Mouse (Mus musculus) lung, embryonic 14.5 days (tissue): Measurements from ENCODE around the gene Pax3. TPM values are rescaled to one million over a fixed set of nuclear protein-coding genes. Genes with fewer than 3 reads are reported as not detected.

Experiments
- ATAC-seq: fragments of 200-750 bp; cut with Nextera tagmentation; 2 replicates; pipeline ENCODE4 v1.8.0; 2017; ENCODE audit warnings: mild to moderate bottlenecking, moderate TSS enrichment, moderate library complexity; ENCODE audit not compliant: insufficient read depth
- DNase-seq: peaks from one replicate; pipeline ENCODE4 v3.0.0-alpha.2; 2015
- H3K27ac ChIP-seq: fragments of 300-500 bp; sonication (generic); 2 replicates; pipeline ENCODE4 v1.5.1; 2014; ENCODE audit warnings: low read depth, mild to moderate bottlenecking, moderate library complexity
- H3K27me3 ChIP-seq: fragments of 300-500 bp; sonication (generic); 2 replicates; pipeline ENCODE4 v1.6.1; 2014; ENCODE audit warnings: low read length, control low read depth; ENCODE audit not compliant: insufficient read depth
- H3K36me3 ChIP-seq: fragments of 300-500 bp; sonication (generic); 2 replicates; pipeline ENCODE4 v1.6.1; 2014; ENCODE audit warnings: control low read depth; ENCODE audit not compliant: insufficient read depth
- H3K4me1 ChIP-seq: fragments of 300-500 bp; sonication (generic); 2 replicates; pipeline ENCODE4 v1.6.1; 2014; ENCODE audit warnings: antibody characterized with exemption, control low read depth; ENCODE audit not compliant: insufficient read depth
- H3K4me2 ChIP-seq: fragments of 300-500 bp; sonication (generic); 2 replicates; pipeline ENCODE4 v1.6.1; 2014; ENCODE audit warnings: mild to moderate bottlenecking
- H3K4me3 ChIP-seq: fragments of 300-500 bp; sonication (generic); 2 replicates; pipeline ENCODE4 v1.5.1; 2014; ENCODE audit warnings: low read depth, low read length
- H3K9ac ChIP-seq: fragments of 300-500 bp; sonication (generic); 2 replicates; pipeline ENCODE4 v1.6.1; 2014
- H3K9me3 ChIP-seq: fragments of 300-500 bp; sonication (generic); 2 replicates; pipeline ENCODE4 v1.6.1; 2016; ENCODE audit warnings: low read depth, low read length, control low read depth
- CTCF ChIP-seq: IDR thresholded peaks from 2 replicates; pipeline ENCODE4 v1.5.1; 2016; ENCODE audit warnings: antibody characterized with exemption, low read depth
- WGBS: fragments of 180-500 bp; shearing (Covaris S2); extraction: QIAGEN DNeasy Blood & Tissue Kit; methylation state at CpG from one replicate; pipeline ENCODE4 v1.1.7; 2014; 5-methylcytosine and 5-hydroxymethylcytosine counted together
- polyA plus RNA-seq: library from polyadenylated mRNA; unstranded; fragments of >200 nt; fragmentation: Nextera tagmentation; extraction: Ambion mirVana; gene quantifications from 2 replicates; pipeline ENCODE4 v1.2.1, GENCODE M21; 2014

Pax3 gene
- polyA plus RNA-seq, 1 experiment from 2014 or later = not detected

GRCm38 (mm10) chr1:78192746-78193464, 4.0 kb downstream of the Pax3 start:
- Histone ChIP-seq H3K4me3 (no peak overlapping the region), H3K27me3 (peaks cover 100% of the 10 kb centered on the region), H3K27ac (no peak overlapping the region), H3K4me2 (no peak overlapping the region), H3K9ac (no peak overlapping the region), H3K36me3 (no peaks in the 10 kb centered on the region), H3K9me3 (no peaks in the 10 kb centered on the region), H3K4me1 (peaks cover 4% of the 10 kb centered on the region; the same call in 1 of the 2 replicates)
- no peak for ATAC-seq
- no peak for TF ChIP-seq CTCF
- DNase-seq = no peak
- under 1% methylated on average over 20 of the region's 20 CpGs for WGBS

GRCm38 (mm10) chr1:78192217-78192735, 4.7 kb downstream of the Pax3 start:
- peaks cover 4% of the 10 kb centered on the region; the same call in 1 of the 2 replicates for H3K4me1 ChIP-seq
- DNase-seq (no peak), ATAC-seq (no peak)
- TF ChIP-seq CTCF = no peak
- H3K27me3 ChIP-seq = peaks cover 100% of the 10 kb centered on the region
- H3K4me2 ChIP-seq = no peak overlapping the region
- H3K4me3 ChIP-seq = no peak overlapping the region
- H3K36me3 ChIP-seq = no peaks in the 10 kb centered on the region
- WGBS = 5% methylated on average over 19 of the region's 19 CpGs
- no peaks in the 10 kb centered on the region for H3K9me3 ChIP-seq
- no peak overlapping the region for H3K27ac ChIP-seq
- no peak overlapping the region for H3K9ac ChIP-seq

GRCm38 (mm10) chr1:78191761-78192160, 5.2 kb downstream of the Pax3 start:
- Histone ChIP-seq H3K4me1 (peaks cover 3% of the 10 kb centered on the region; the same call in 1 of the 2 replicates), H3K4me3 (no peak overlapping the region), H3K4me2 (no peak overlapping the region), H3K36me3 (no peaks in the 10 kb centered on the region), H3K27ac (no peak overlapping the region), H3K9me3 (no peaks in the 10 kb centered on the region), H3K27me3 (peaks cover 100% of the 10 kb centered on the region), H3K9ac (no peak overlapping the region)
- no peak for DNase-seq
- no peak for ATAC-seq
- 47% methylated on average over 1 of the region's 1 CpGs for WGBS
- no peak for TF ChIP-seq CTCF

GRCm38 (mm10) chr1:78191331-78191730, 5.6 kb downstream of the Pax3 start:
- H3K4me2 ChIP-seq = no peak overlapping the region
- H3K27ac ChIP-seq = no peak overlapping the region
- H3K27me3 ChIP-seq = peaks cover 100% of the 10 kb centered on the region
- no peak for DNase-seq
- no peak for ATAC-seq
- no peak for TF ChIP-seq CTCF
- H3K4me1 ChIP-seq = no peaks in the 10 kb centered on the region
- H3K9me3 ChIP-seq = no peaks in the 10 kb centered on the region
- no peak overlapping the region for H3K4me3 ChIP-seq
- no peaks in the 10 kb centered on the region for H3K36me3 ChIP-seq
- 44% methylated on average over 1 of the region's 1 CpGs for WGBS
- no peak overlapping the region for H3K9ac ChIP-seq

- DNase-seq = no peak
Observed at GRCm38 (mm10) chr1:78190386-78191111, 6.4 kb downstream of the Pax3 start.

GRCm38 (mm10) chr1:78189501-78190345, 7.2 kb downstream of the Pax3 start:
- Histone ChIP-seq H3K9me3 (no peaks in the 10 kb centered on the region), H3K27ac (no peak overlapping the region), H3K36me3 (no peaks in the 10 kb centered on the region), H3K4me3 (peak overlapping the region; percentile 28), H3K9ac (no peak overlapping the region), H3K4me1 (no peaks in the 10 kb centered on the region), H3K27me3 (peaks cover 100% of the 10 kb centered on the region), H3K4me2 (peak overlapping the region; percentile 48)
- ATAC-seq (peak; percentile 54; the same call in 1 of the 2 replicates), DNase-seq (no peak)
- TF ChIP-seq CTCF = no peak
- WGBS = under 1% methylated on average over 47 of the region's 47 CpGs

More at GRCm38 (mm10) chr1:78190386-78191111, 6.4 kb downstream of the Pax3 start:
- no peak overlapping the region for H3K27ac ChIP-seq
- H3K9me3 ChIP-seq = no peaks in the 10 kb centered on the region
- H3K4me1 ChIP-seq = no peaks in the 10 kb centered on the region
- no peak overlapping the region for H3K4me3 ChIP-seq
- H3K36me3 ChIP-seq = no peaks in the 10 kb centered on the region
- no peak for TF ChIP-seq CTCF
- H3K27me3 ChIP-seq = peaks cover 100% of the 10 kb centered on the region
- H3K4me2 ChIP-seq = no peak overlapping the region
- ATAC-seq = no peak
- no peak overlapping the region for H3K9ac ChIP-seq
- 5% methylated on average over 12 of the region's 12 CpGs for WGBS
